ENCODE assay signal across 8 mouse cellular contexts in genomic region chr10:30802033-30802432, GRCm38 (mm10). TPM values are rescaled to one million over a fixed set of nuclear protein-coding genes. Genes with fewer than 3 reads are reported as not detected.
DNase-seq lines count a peak whose midpoint lies in the region; ATAC-seq and TF ChIP-seq lines count a peak whose summit lies in the region.

No protein-coding gene starts in this region.

- no peak for ATAC-seq in cerebellum, adult (ENCODE audit: insufficient number of reproducible peaks, low FRiP score, low TSS enrichment)
- ATAC-seq in forebrain, embryonic 14.5 days: peak; percentile 1; the same call in 1 of the 2 replicates

- H3K4me3 ChIP-seq in forebrain, embryonic 14.5 days (ENCODE audit: low read depth, low read length): peak overlapping the region; percentile 77
- peak overlapping the region; percentile 40 for H3K4me3 ChIP-seq in myocyte

- H3K36me3 ChIP-seq in forebrain, embryonic 14.5 days (ENCODE audit: control insufficient read depth, insufficient read depth, low read length): no peaks in the 10 kb centered on the region
- H3K36me3 ChIP-seq in myocyte (ENCODE audit: control insufficient read depth, insufficient read depth): no peaks in the 10 kb centered on the region

- peak overlapping the region; percentile 65 for H3K4me2 ChIP-seq in forebrain, embryonic 14.5 days (ENCODE audit: low read length)
- peak overlapping the region; percentile 93 for H3K4me2 ChIP-seq in myocyte (ENCODE audit: low read depth)

- WGBS in forebrain, embryonic 14.5 days: 7% methylated on average over 8 of the region's 8 CpGs

- H3K4me1 ChIP-seq in forebrain, embryonic 14.5 days (ENCODE audit: control insufficient read depth, insufficient read depth, low read length): peaks cover 2% of the 10 kb centered on the region; the same call in 1 of the 2 replicates

- H3ac ChIP-seq in myocyte (ENCODE audit: control insufficient read depth, insufficient read length): peak overlapping the region; percentile 43

- peak overlapping the region; percentile 96 for H3K27ac ChIP-seq in forebrain, embryonic 14.5 days (ENCODE audit: low read depth, low read length)

- no peaks in the 10 kb centered on the region for H3K9me3 ChIP-seq in forebrain, embryonic 14.5 days (replicated peaks; ENCODE audit: control insufficient read depth, low read length)

- no peaks in the 10 kb centered on the region for H3K27me3 ChIP-seq in forebrain, embryonic 14.5 days (replicated peaks; ENCODE audit: control insufficient read depth, insufficient read depth, low read length)
- H3K27me3 ChIP-seq in myocyte (ENCODE audit: control insufficient read depth, insufficient read depth, insufficient read length): no peaks in the 10 kb centered on the region

- no peaks in the 10 kb centered on the region for H3K79me2 ChIP-seq in myocyte (ENCODE audit: control insufficient read depth, insufficient read depth)

- DNase-seq in cerebellum, adult 18-20 months: peak; percentile 62
- peak; percentile 72 for DNase-seq in A20 (ENCODE audit: low read depth, low spot score)
- peak; percentile 43 for DNase-seq in c-Kit-positive CD71-positive TER-119-negative erythroid progenitor cells, embryonic 14.5 days (ENCODE audit: low read depth)
- peak; percentile 55 for DNase-seq in forebrain, embryonic 14.5 days (ENCODE audit: low spot score)
- peak; percentile 51 to 55 for DNase-seq in kidney, postnatal 36 days
- DNase-seq in yolk sac, embryonic 10.5 days (ENCODE audit: low spot score): peak; percentile 36

- H3K9ac ChIP-seq in forebrain, embryonic 14.5 days (ENCODE audit: low read length): peak overlapping the region; percentile 92

- no peak for TF ChIP-seq POLR2A in myocyte (IDR thresholded peaks at IDR 0.05; ENCODE audit: insufficient read length, low read depth)

TF ChIP-seq in myocyte, 11 proteins besides CTCF, POLR2A, EP300 and RAD21:
- TF ChIP-seq TCF12 (IDR thresholded peaks at IDR 0.05; ENCODE audit: insufficient read depth, poor library complexity, severe bottlenecking): no peak
- TF ChIP-seq USF1 (IDR thresholded peaks at IDR 0.05; ENCODE audit: low read depth): no peak
- no peak for TF ChIP-seq MAX (IDR thresholded peaks at IDR 0.05; ENCODE audit: low read depth)
- no peak for TF ChIP-seq POLR2AphosphoS2 (IDR thresholded peaks at IDR 0.05; ENCODE audit: insufficient read length, low read depth)
- TF ChIP-seq E2F4 (IDR thresholded peaks at IDR 0.05; ENCODE audit: insufficient read depth): no peak
- no peak for TF ChIP-seq SRF (IDR thresholded peaks at IDR 0.05; ENCODE audit: control insufficient read depth, insufficient read length, low read depth)
- TF ChIP-seq REST (IDR thresholded peaks at IDR 0.05; ENCODE audit: insufficient read depth, insufficient read length): no peak
- TF ChIP-seq MYOD1 (IDR thresholded peaks at IDR 0.05; ENCODE audit: control insufficient read depth in 1 of 3, insufficient read length in 2 of 3, low read depth in 2 of 3): no peak
- no peak for TF ChIP-seq CEBPB (IDR thresholded peaks at IDR 0.05; ENCODE audit: insufficient read depth, poor library complexity, severe bottlenecking)
- TF ChIP-seq TCF3 (IDR thresholded peaks at IDR 0.05; ENCODE audit: insufficient read length, low read depth): no peak
- TF ChIP-seq MYOG (IDR thresholded peaks at IDR 0.05; ENCODE audit: control insufficient read depth in 1 of 3, insufficient read depth in 1 of 3, insufficient read length in 2 of 3, low read depth in 2 of 3): no peak

RNA-seq across cellular contexts. Expression of gene Ncoa7, which starts 1.1 kb away (rescaled TPM):
- polyA plus RNA-seq in forebrain, embryonic 14.5 days (2014; fragmentation: Nextera tagmentation; extraction: Ambion mirVana): 7.1 and 10.3 TPM in 2 replicates
- polyA plus RNA-seq in myocyte (2012; fragmentation: generic; extraction: Trizol): 2.7 TPM

RNA-seq across cellular contexts. Expression of gene Hey2, which starts 40.6 kb away (rescaled TPM):
- polyA plus RNA-seq in forebrain, embryonic 14.5 days (2014; fragmentation: Nextera tagmentation; extraction: Ambion mirVana): 3.1 and 3.6 TPM in 2 replicates
- polyA plus RNA-seq in myocyte (2012; fragmentation: generic; extraction: Trizol): 0.02 TPM
